Mouse (Mus musculus): ENCODE data around the gene Gipc3. TPM values are rescaled to one million over a fixed set of nuclear protein-coding genes. Genes with fewer than 3 reads are reported as not detected.

Gene Gipc3
- polyA plus RNA-seq, 1 experiment from 2014 or later = 0.07 TPM

DNA sequence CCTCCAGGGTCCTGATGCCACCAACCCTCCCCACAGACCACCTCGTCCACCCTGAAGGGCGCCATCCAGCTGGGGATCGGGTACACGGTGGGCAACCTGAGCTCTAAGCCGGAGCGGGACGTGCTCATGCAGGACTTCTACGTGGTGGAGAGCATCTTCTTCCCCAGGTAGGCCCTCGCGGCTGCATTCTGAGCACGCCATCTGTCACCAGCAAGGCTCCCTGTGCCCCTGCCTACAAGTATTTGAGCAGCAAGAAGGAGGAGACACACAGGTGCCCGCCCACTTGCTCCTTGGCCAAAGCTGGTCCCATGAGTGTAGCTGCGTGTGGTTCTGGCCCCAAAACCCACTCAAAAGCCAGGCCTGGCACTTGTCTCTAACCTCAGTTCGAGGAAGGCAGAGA is 37.4 kb downstream of the Gipc3 start:
- Histone ChIP-seq H3K36me3 (ENCODE audit: insufficient read depth, low read length) (peaks cover 43% of the 10 kb centered on the region), H3K27me3 (ENCODE audit: insufficient read depth, low read length) (no peaks in the 10 kb centered on the region), H3K27ac (no peak overlapping the region), H3K4me3 (replicated peaks; ENCODE audit: low read depth, low read length) (no peak overlapping the region), H3K9me3 (replicated peaks; ENCODE audit: low read length) (no peaks in the 10 kb centered on the region), H3K9ac (ENCODE audit: low read depth, low read length) (no peak overlapping the region), H3K4me1 (replicated peaks; ENCODE audit: insufficient read depth, low read length) (peaks cover 26% of the 10 kb centered on the region), H3K4me2 (ENCODE audit: low read length) (no peak overlapping the region)
- DNase-seq (ENCODE audit: low spot score) = no peak
- 97% methylated on average over 14 of the region's 14 CpGs for WGBS
- TF ChIP-seq CTCF (IDR thresholded peaks at IDR 0.05; ENCODE audit: low read depth) = no peak
- ATAC-seq (replicated peaks; ENCODE audit: low FRiP score, low read depth) = no peak

DNA sequence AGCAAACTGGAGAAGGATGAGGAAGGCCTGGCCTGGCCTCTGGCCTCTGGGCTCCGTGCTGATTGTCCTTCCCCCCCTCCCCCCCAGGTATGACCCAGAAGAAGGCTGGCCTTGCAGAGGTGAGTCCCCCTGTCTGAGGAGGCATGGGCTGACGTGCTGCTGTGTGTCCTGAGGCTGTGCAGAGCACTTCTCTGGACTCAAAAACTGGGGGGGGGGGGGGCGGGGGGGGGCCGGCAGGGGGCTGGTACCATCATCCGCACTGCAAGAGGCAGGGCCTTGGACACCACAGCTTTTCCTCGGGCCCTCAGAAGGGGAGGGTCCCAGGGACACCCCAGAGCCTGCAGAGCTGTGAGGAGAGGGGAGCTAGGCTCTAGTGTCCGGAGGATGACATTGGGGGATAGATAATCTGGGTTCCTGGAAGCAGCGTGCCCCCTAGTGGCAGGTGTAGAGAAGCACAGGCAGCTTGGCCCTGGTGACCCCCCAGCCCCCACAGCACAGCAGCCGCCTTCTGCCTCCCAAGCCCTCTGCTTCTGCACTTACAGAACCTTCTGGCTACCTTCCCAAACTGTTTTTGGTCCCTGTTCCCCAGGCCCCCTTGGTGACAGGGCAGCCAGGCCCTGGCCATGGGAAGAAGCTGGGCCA is 38.3 kb downstream of the Gipc3 start:
- no peak overlapping the region for H3K4me2 ChIP-seq (ENCODE audit: low read length)
- H3K4me1 ChIP-seq (replicated peaks; ENCODE audit: insufficient read depth, low read length) = peaks cover 33% of the 10 kb centered on the region
- TF ChIP-seq CTCF (IDR thresholded peaks at IDR 0.05; ENCODE audit: low read depth) = peak; percentile 87
- no peak overlapping the region for H3K27ac ChIP-seq
- H3K9me3 ChIP-seq (replicated peaks; ENCODE audit: low read length) = no peaks in the 10 kb centered on the region
- H3K4me3 ChIP-seq (replicated peaks; ENCODE audit: low read depth, low read length) = no peak overlapping the region
- WGBS = 17% methylated on average over 8 of the region's 9 CpGs
- peak; percentile 78 for DNase-seq (ENCODE audit: low spot score)
- H3K36me3 ChIP-seq (ENCODE audit: insufficient read depth, low read length) = peaks cover 35% of the 10 kb centered on the region
- no peak overlapping the region for H3K9ac ChIP-seq (ENCODE audit: low read depth, low read length)
- 0 out of 2 replicates have a peak, but pooled peaks have one; percentile 18 for ATAC-seq (replicated peaks; ENCODE audit: low FRiP score, low read depth)
- H3K27me3 ChIP-seq (ENCODE audit: insufficient read depth, low read length) = no peaks in the 10 kb centered on the region

DNA sequence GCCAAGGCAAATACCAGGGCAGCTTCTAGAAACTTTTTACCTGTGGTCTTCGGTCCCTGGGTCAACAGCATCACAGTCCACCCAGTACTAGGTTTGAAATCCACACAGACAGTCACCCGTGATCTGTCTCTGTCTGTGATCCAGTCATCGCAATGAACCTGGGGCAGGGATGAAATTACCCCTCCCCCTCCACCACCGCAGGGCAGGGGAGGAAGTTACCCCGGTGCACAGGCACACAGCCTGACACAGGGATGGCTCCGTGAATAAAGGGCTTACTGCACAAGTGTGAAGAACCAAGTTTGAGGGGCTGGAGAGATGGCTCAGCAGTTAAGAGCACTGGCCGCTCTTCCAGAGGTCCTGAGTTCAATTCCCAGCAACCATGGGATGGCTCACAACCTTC is 39.3 kb downstream of the Gipc3 start:
- no peaks in the 10 kb centered on the region for H3K27me3 ChIP-seq (ENCODE audit: insufficient read depth, low read length)
- H3K27ac ChIP-seq = no peak overlapping the region
- TF ChIP-seq CTCF (IDR thresholded peaks at IDR 0.05; ENCODE audit: low read depth) = no peak
- peaks cover 42% of the 10 kb centered on the region for H3K4me1 ChIP-seq (replicated peaks; ENCODE audit: insufficient read depth, low read length)
- H3K4me2 ChIP-seq (ENCODE audit: low read length) = no peak overlapping the region
- WGBS = 64% methylated on average over 7 of the region's 7 CpGs
- ATAC-seq (replicated peaks; ENCODE audit: low FRiP score, low read depth) (no peak), DNase-seq (ENCODE audit: low spot score) (no peak)
- no peak overlapping the region for H3K9ac ChIP-seq (ENCODE audit: low read depth, low read length)
- peaks cover 26% of the 10 kb centered on the region for H3K36me3 ChIP-seq (ENCODE audit: insufficient read depth, low read length)
- no peaks in the 10 kb centered on the region for H3K9me3 ChIP-seq (replicated peaks; ENCODE audit: low read length)
- H3K4me3 ChIP-seq (replicated peaks; ENCODE audit: low read depth, low read length) = no peak overlapping the region

DNA sequence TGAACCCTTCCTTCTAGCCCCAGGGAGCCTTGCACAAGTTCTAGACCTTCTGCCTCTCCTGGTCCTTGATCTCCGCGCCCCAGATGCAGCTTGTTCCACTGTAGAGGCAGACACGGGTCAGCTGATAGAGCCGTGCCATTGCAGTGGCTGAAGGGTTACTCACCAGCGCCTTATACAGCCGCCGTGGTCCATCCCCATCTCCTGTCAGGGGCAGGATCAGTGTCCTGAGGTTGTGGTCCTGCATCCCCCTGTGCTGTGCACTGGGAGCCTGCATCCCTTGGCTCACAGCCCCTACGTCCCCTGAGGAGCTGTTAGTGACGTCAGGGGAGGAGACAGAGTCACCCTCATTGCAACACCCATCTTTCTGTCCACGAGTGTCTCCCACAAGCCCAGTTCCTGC is 39.8 kb downstream of the Gipc3 start:
- Histone ChIP-seq H3K27ac (peak overlapping the region; percentile 50; the same call in 1 of the 2 replicates), H3K4me1 (replicated peaks; ENCODE audit: insufficient read depth, low read length) (peaks cover 45% of the 10 kb centered on the region), H3K36me3 (ENCODE audit: insufficient read depth, low read length) (peaks cover 26% of the 10 kb centered on the region), H3K9ac (ENCODE audit: low read depth, low read length) (no peak overlapping the region), H3K4me3 (replicated peaks; ENCODE audit: low read depth, low read length) (no peak overlapping the region), H3K4me2 (ENCODE audit: low read length) (peak overlapping the region; percentile 25; the same call in 1 of the 2 replicates), H3K9me3 (replicated peaks; ENCODE audit: low read length) (no peaks in the 10 kb centered on the region), H3K27me3 (ENCODE audit: insufficient read depth, low read length) (no peaks in the 10 kb centered on the region)
- ATAC-seq (replicated peaks; ENCODE audit: low FRiP score, low read depth) (no peak), DNase-seq (ENCODE audit: low spot score) (no peak)
- no peak for TF ChIP-seq CTCF (IDR thresholded peaks at IDR 0.05; ENCODE audit: low read depth)
- WGBS = 65% methylated on average over 10 of the region's 10 CpGs

DNA sequence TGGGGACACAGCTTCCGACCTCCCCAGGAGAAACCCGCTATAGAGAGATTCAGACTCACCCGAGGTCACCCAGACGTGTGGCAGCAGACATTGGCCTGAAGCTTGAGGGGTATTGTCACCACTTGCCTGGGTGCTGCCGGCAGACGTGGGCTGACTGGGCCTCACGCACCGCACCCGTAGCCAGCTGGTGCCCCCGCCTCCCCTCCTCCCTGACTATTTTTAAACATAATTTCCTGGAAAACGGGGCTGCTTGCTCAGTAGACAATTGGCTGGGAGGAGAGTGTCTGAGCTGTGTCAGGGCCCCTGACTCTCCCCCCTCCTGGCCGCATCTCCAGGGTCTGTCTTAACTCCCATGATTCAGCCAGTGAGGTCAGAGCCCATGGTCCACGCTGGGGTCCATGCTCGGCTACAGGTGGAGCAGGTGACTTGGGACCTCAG is 40.3 kb downstream of the Gipc3 start:
- Histone ChIP-seq H3K4me1 (replicated peaks; ENCODE audit: insufficient read depth, low read length) (peaks cover 50% of the 10 kb centered on the region), H3K27me3 (ENCODE audit: insufficient read depth, low read length) (no peaks in the 10 kb centered on the region), H3K4me3 (replicated peaks; ENCODE audit: low read depth, low read length) (no peak overlapping the region), H3K9ac (ENCODE audit: low read depth, low read length) (no peak overlapping the region), H3K9me3 (replicated peaks; ENCODE audit: low read length) (no peaks in the 10 kb centered on the region), H3K27ac (peak overlapping the region; percentile 50), H3K36me3 (ENCODE audit: insufficient read depth, low read length) (peaks cover 22% of the 10 kb centered on the region), H3K4me2 (ENCODE audit: low read length) (peak overlapping the region; percentile 25; the same call in 1 of the 2 replicates)
- ATAC-seq (replicated peaks; ENCODE audit: low FRiP score, low read depth) (no peak), DNase-seq (ENCODE audit: low spot score) (peak; percentile 23)
- WGBS = 56% methylated on average over 14 of the region's 14 CpGs
- TF ChIP-seq CTCF (IDR thresholded peaks at IDR 0.05; ENCODE audit: low read depth) = no peak

DNA sequence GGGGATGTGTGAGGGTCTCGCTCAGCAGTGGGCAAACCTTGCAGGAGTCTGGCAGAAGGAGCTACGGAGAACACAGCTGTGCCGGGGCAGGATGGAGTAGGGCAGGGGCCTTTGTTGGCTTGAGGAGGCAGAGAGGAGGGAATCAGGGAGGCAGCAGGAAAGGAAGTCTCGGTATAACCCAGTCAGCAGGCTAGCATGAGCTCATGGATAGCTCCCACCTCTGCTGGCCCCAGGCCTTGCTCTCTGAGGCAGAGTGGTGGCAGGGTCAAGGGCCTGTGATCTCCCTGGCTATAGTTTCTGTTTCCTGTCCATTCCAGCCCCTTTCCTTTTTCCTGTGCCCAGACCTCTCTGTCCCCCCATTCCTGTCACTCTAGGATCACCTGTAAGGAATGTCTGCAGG is 40.8 kb downstream of the Gipc3 start:
- 64% methylated on average over 4 of the region's 4 CpGs for whole genome bisulfite sequencing

More for the DNA sequence above, 40.8 kb downstream of the Gipc3 start:
- Histone ChIP-seq H3K27ac (peak overlapping the region; percentile 50; the same call in 1 of the 2 replicates), H3K4me2 (ENCODE audit: low read length) (no peak overlapping the region), H3K9ac (ENCODE audit: low read depth, low read length) (no peak overlapping the region), H3K9me3 (replicated peaks; ENCODE audit: low read length) (no peaks in the 10 kb centered on the region), H3K4me1 (replicated peaks; ENCODE audit: insufficient read depth, low read length) (peaks cover 55% of the 10 kb centered on the region), H3K27me3 (ENCODE audit: insufficient read depth, low read length) (no peaks in the 10 kb centered on the region), H3K4me3 (replicated peaks; ENCODE audit: low read depth, low read length) (no peak overlapping the region), H3K36me3 (ENCODE audit: insufficient read depth, low read length) (peaks cover 17% of the 10 kb centered on the region)
- TF ChIP-seq CTCF (IDR thresholded peaks at IDR 0.05; ENCODE audit: low read depth) = no peak
- ATAC-seq (replicated peaks; ENCODE audit: low FRiP score, low read depth) (no peak), DNase-seq (ENCODE audit: low spot score) (no peak)
